Mouse (Mus musculus): ENCODE results near the gene Med20. TPM values are rescaled to one million over a fixed set of nuclear protein-coding genes. Genes with fewer than 3 reads are reported as not detected.

Med20 gene
- total and polyA plus RNA-seq, 3 experiments, result 45.7 to 62.6 TPM; not detected in 1

GRCm38 (mm10) chr17:47593215-47593853 lies 18.0 kb upstream of the Med20 start (continued):
- no peak for TF ChIP-seq CHD1 (IDR thresholded peaks at IDR 0.05; ENCODE audit: low read depth, low read length)
- no peak for TF ChIP-seq RAD21 (IDR thresholded peaks at IDR 0.05; ENCODE audit: low read depth, low read length)
- TF ChIP-seq SIN3A (IDR thresholded peaks at IDR 0.05; ENCODE audit: low read length), result no peak; the same call in 1 of the 2 replicates
- no peak for TF ChIP-seq MEF2A (IDR thresholded peaks at IDR 0.05; ENCODE audit: extremely low read depth, insufficient replicate concordance, low read depth, low read length, poor library complexity, severe bottlenecking)
- no peak for TF ChIP-seq USF1 (IDR thresholded peaks at IDR 0.05; ENCODE audit: low read depth, low read length)
- no peak for TF ChIP-seq RCOR1 (IDR thresholded peaks at IDR 0.05; ENCODE audit: low read depth, low read length)
- TF ChIP-seq TCF12 (IDR thresholded peaks at IDR 0.05; ENCODE audit: low read depth, low read length), result peak; percentile 23; the same call in 1 of the 2 replicates
- TF ChIP-seq E2F4 (IDR thresholded peaks at IDR 0.05; ENCODE audit: borderline replicate concordance, low read depth, low read length), result no peak
- TF ChIP-seq NRF1 (IDR thresholded peaks at IDR 0.05; ENCODE audit: insufficient read depth, low read depth, low read length, poor library complexity, severe bottlenecking), result peak; percentile 44; the same call in 1 of the 2 replicates
- TF ChIP-seq ZKSCAN1 (IDR thresholded peaks at IDR 0.05; ENCODE audit: low read depth, low read length), result no peak
- TF ChIP-seq SMC3 (IDR thresholded peaks at IDR 0.05; ENCODE audit: low read depth, low read length), result no peak
- no peak for TF ChIP-seq CHD2 (IDR thresholded peaks at IDR 0.05; ENCODE audit: low read length)

- TF ChIP-seq EP300 (IDR thresholded peaks at IDR 0.05; ENCODE audit: low read depth in 1 of 2, low read length in 2 of 2) (no peak), JUND (IDR thresholded peaks at IDR 0.05; ENCODE audit: low read depth, low read length) (no peak), ZNF384 (IDR thresholded peaks at IDR 0.05; ENCODE audit: low read depth, low read length) (no peak), MAFK (IDR thresholded peaks at IDR 0.05; ENCODE audit: borderline replicate concordance, low read depth, low read length) (no peak), ZKSCAN1 (IDR thresholded peaks at IDR 0.05; ENCODE audit: low read depth, low read length) (no peak), MXI1 (IDR thresholded peaks at IDR 0.05; ENCODE audit: low read depth, low read length) (no peak), POLR2AphosphoS2 (IDR thresholded peaks at IDR 0.05; ENCODE audit: low read length) (no peak), MYC (IDR thresholded peaks at IDR 0.05; ENCODE audit: low read depth, low read length) (no peak), TBP (IDR thresholded peaks at IDR 0.05; ENCODE audit: low read depth, low read length) (no peak), ZMIZ1 (IDR thresholded peaks at IDR 0.05; ENCODE audit: low read depth, low read length) (no peak)
- DNase-seq (ENCODE audit: low read depth, low spot score), result no peak
- H3K4me3 ChIP-seq (ENCODE audit: control insufficient read depth in 1 of 2, insufficient read depth in 1 of 2, low read depth in 2 of 2, low read length in 2 of 2), result peak overlapping the region; percentile 86 to 96
- H3K9ac ChIP-seq (ENCODE audit: control insufficient read depth, low read depth, low read length, poor library complexity, severe bottlenecking), result peak overlapping the region; percentile 92
- H3K9me3 ChIP-seq (replicated peaks; ENCODE audit: insufficient read depth, low read length), result no peaks in the 10 kb centered on the region
- peaks cover 28% of the 10 kb centered on the region for H3K79me2 ChIP-seq (ENCODE audit: control insufficient read depth, insufficient read depth, low read length, poor library complexity)
- peaks cover 0 to 49% of the 10 kb centered on the region in 2 experiments; a peak in 2 of 4 replicates for H3K36me3 ChIP-seq (ENCODE audit: control insufficient read depth in 1 of 2, insufficient read depth in 2 of 2, low read length in 2 of 2)
- H3K27me3 ChIP-seq (ENCODE audit: control insufficient read depth in 1 of 2, insufficient read depth in 2 of 2, low read length in 2 of 2), result no peaks in the 10 kb centered on the region
- H3K27ac ChIP-seq (ENCODE audit: control insufficient read depth, low read depth, low read length), result peak overlapping the region; percentile 98
- peaks cover 20 to 56% of the 10 kb centered on the region in 2 experiments for H3K4me1 ChIP-seq (ENCODE audit: control insufficient read depth in 1 of 2, insufficient read depth in 2 of 2, low read length in 2 of 2)
Observed at GRCm38 (mm10) chr17:47593854-47594182, 17.6 kb upstream of the Med20 start.
